Mouse (Mus musculus): ENCODE measurements around the gene Tbx4. TPM values are rescaled to one million over a fixed set of nuclear protein-coding genes. Genes with fewer than 3 reads are reported as not detected.

Tbx4 gene
- polyA plus RNA-seq, 1 experiment from 2014 or later = 0.23 TPM

- H3K4me1 ChIP-seq (replicated peaks; ENCODE audit: control insufficient read depth, insufficient read depth, low read length) = peaks cover 11% of the 10 kb centered on the region
- H3K4me2 ChIP-seq (ENCODE audit: low read length) = peak overlapping the region; percentile 62
- H3K4me3 ChIP-seq (replicated peaks; ENCODE audit: low read length) = peak overlapping the region; percentile 36
- H3K9me3 ChIP-seq (ENCODE audit: control insufficient read depth, low read length) = no peaks in the 10 kb centered on the region
- WGBS = 1% methylated on average over 21 of the region's 21 CpGs
- peak overlapping the region; percentile 33; the same call in 1 of the 2 replicates for H3K9ac ChIP-seq (replicated peaks; ENCODE audit: low read depth, low read length)
- H3K36me3 ChIP-seq (ENCODE audit: control insufficient read depth, insufficient read depth) = no peaks in the 10 kb centered on the region
- no peak overlapping the region for H3K27ac ChIP-seq (ENCODE audit: low read length)
- peak; percentile 77 for ATAC-seq
- H3K27me3 ChIP-seq (replicated peaks; ENCODE audit: control insufficient read depth, insufficient read depth, low read length) = peaks cover 27% of the 10 kb centered on the region
These were observed 37.2 kb upstream of the Tbx4 start for GRCm38 (mm10) chr11:85849037-85849436.

- no peak for ATAC-seq
- Histone ChIP-seq H3K27me3 (replicated peaks; ENCODE audit: control insufficient read depth, insufficient read depth, low read length) (peaks cover 16% of the 10 kb centered on the region), H3K36me3 (ENCODE audit: control insufficient read depth, insufficient read depth) (no peaks in the 10 kb centered on the region), H3K9me3 (ENCODE audit: control insufficient read depth, low read length) (no peaks in the 10 kb centered on the region), H3K27ac (ENCODE audit: low read length) (no peak within 1 kb of the TSS), H3K4me1 (replicated peaks; ENCODE audit: control insufficient read depth, insufficient read depth, low read length) (peaks cover 4% of the 10 kb centered on the region), H3K4me2 (ENCODE audit: low read length) (peak within 1 kb of the TSS; percentile 62; the same call in 1 of the 2 replicates), H3K4me3 (replicated peaks; ENCODE audit: low read length) (no peak within 1 kb of the TSS; the same call in 1 of the 2 replicates), H3K9ac (replicated peaks; ENCODE audit: low read depth, low read length) (no peak within 1 kb of the TSS)
- WGBS = 88% methylated on average over 6 of the region's 6 CpGs
These were observed 36.0 kb upstream of the Tbx4 start, which contains the start of gene Gm11444 for GRCm38 (mm10) chr11:85850233-85850632. TSS of gene Gm11444 (minus strand) at chr11:85850333.

GRCm38 (mm10) chr11:85850758-85851157 is 35.5 kb upstream of the Tbx4 start:
- no peak overlapping the region for H3K4me3 ChIP-seq (replicated peaks; ENCODE audit: low read length)
- H3K27me3 ChIP-seq (replicated peaks; ENCODE audit: control insufficient read depth, insufficient read depth, low read length) = peaks cover 11% of the 10 kb centered on the region
- H3K9me3 ChIP-seq (ENCODE audit: control insufficient read depth, low read length) = no peaks in the 10 kb centered on the region
- H3K4me2 ChIP-seq (ENCODE audit: low read length) = no peak overlapping the region
- H3K9ac ChIP-seq (replicated peaks; ENCODE audit: low read depth, low read length) = no peak overlapping the region
- no peak for ATAC-seq
- WGBS = 37% methylated on average over 6 of the region's 6 CpGs
- H3K36me3 ChIP-seq (ENCODE audit: control insufficient read depth, insufficient read depth) = no peaks in the 10 kb centered on the region
- H3K27ac ChIP-seq (ENCODE audit: low read length) = no peak overlapping the region
- H3K4me1 ChIP-seq (replicated peaks; ENCODE audit: control insufficient read depth, insufficient read depth, low read length) = peaks cover 4% of the 10 kb centered on the region

- H3K4me2 ChIP-seq (ENCODE audit: low read length) = no peak overlapping the region
- no peaks in the 10 kb centered on the region for H3K9me3 ChIP-seq (ENCODE audit: control insufficient read depth, low read length)
- H3K9ac ChIP-seq (replicated peaks; ENCODE audit: low read depth, low read length) = no peak overlapping the region
- no peak overlapping the region for H3K4me3 ChIP-seq (replicated peaks; ENCODE audit: low read length)
- no peaks in the 10 kb centered on the region for H3K27me3 ChIP-seq (replicated peaks; ENCODE audit: control insufficient read depth, insufficient read depth, low read length)
- WGBS = 5% methylated on average over 6 of the region's 6 CpGs
- H3K36me3 ChIP-seq (ENCODE audit: control insufficient read depth, insufficient read depth) = no peaks in the 10 kb centered on the region
- peak; percentile 59; the same call in 1 of the 2 replicates for ATAC-seq
- H3K27ac ChIP-seq (ENCODE audit: low read length) = no peak overlapping the region
- peaks cover 8% of the 10 kb centered on the region for H3K4me1 ChIP-seq (replicated peaks; ENCODE audit: control insufficient read depth, insufficient read depth, low read length)
These were observed 28.1 kb upstream of the Tbx4 start for GRCm38 (mm10) chr11:85857997-85858698.

- Histone ChIP-seq H3K27ac (ENCODE audit: low read length) (no peak overlapping the region), H3K9ac (replicated peaks; ENCODE audit: low read depth, low read length) (no peak overlapping the region), H3K27me3 (replicated peaks; ENCODE audit: control insufficient read depth, insufficient read depth, low read length) (no peaks in the 10 kb centered on the region), H3K4me3 (replicated peaks; ENCODE audit: low read length) (no peak overlapping the region), H3K9me3 (ENCODE audit: control insufficient read depth, low read length) (no peaks in the 10 kb centered on the region), H3K4me2 (ENCODE audit: low read length) (no peak overlapping the region), H3K36me3 (ENCODE audit: control insufficient read depth, insufficient read depth) (no peaks in the 10 kb centered on the region), H3K4me1 (replicated peaks; ENCODE audit: control insufficient read depth, insufficient read depth, low read length) (no peaks in the 10 kb centered on the region)
- WGBS = 36% methylated on average over 7 of the region's 7 CpGs
- ATAC-seq = no peak
These were observed 21.9 kb upstream of the Tbx4 start for GRCm38 (mm10) chr11:85864363-85864762.

- no peak overlapping the region for H3K27ac ChIP-seq (ENCODE audit: low read length)
- H3K4me1 ChIP-seq (replicated peaks; ENCODE audit: control insufficient read depth, insufficient read depth, low read length) = no peaks in the 10 kb centered on the region
- H3K9me3 ChIP-seq (ENCODE audit: control insufficient read depth, low read length) = no peaks in the 10 kb centered on the region
- no peak overlapping the region for H3K4me2 ChIP-seq (ENCODE audit: low read length)
- 66% methylated on average over 24 of the region's 24 CpGs for WGBS
- no peak overlapping the region for H3K4me3 ChIP-seq (replicated peaks; ENCODE audit: low read length)
- no peak overlapping the region for H3K9ac ChIP-seq (replicated peaks; ENCODE audit: low read depth, low read length)
- no peak for ATAC-seq
- H3K27me3 ChIP-seq (replicated peaks; ENCODE audit: control insufficient read depth, insufficient read depth, low read length) = peaks cover 3% of the 10 kb centered on the region; the same call in 1 of the 2 replicates
- no peaks in the 10 kb centered on the region for H3K36me3 ChIP-seq (ENCODE audit: control insufficient read depth, insufficient read depth)
These were observed 10.0 kb upstream of the Tbx4 start for GRCm38 (mm10) chr11:85876059-85876788.

- no peaks in the 10 kb centered on the region for H3K36me3 ChIP-seq (ENCODE audit: control insufficient read depth, insufficient read depth)
- H3K4me1 ChIP-seq (replicated peaks; ENCODE audit: control insufficient read depth, insufficient read depth, low read length) = peaks cover 6% of the 10 kb centered on the region; the same call in 1 of the 2 replicates
- H3K27me3 ChIP-seq (replicated peaks; ENCODE audit: control insufficient read depth, insufficient read depth, low read length) = peaks cover 62% of the 10 kb centered on the region
- H3K9me3 ChIP-seq (ENCODE audit: control insufficient read depth, low read length) = no peaks in the 10 kb centered on the region
- no peak overlapping the region for H3K9ac ChIP-seq (replicated peaks; ENCODE audit: low read depth, low read length)
- no peak for ATAC-seq
- no peak overlapping the region for H3K27ac ChIP-seq (ENCODE audit: low read length)
- WGBS = 39% methylated on average over 4 of the region's 4 CpGs
- no peak overlapping the region for H3K4me3 ChIP-seq (replicated peaks; ENCODE audit: low read length)
- no peak overlapping the region for H3K4me2 ChIP-seq (ENCODE audit: low read length)
These were observed 1.7 kb upstream of the Tbx4 start for GRCm38 (mm10) chr11:85884498-85884897.

- H3K4me3 ChIP-seq (replicated peaks; ENCODE audit: low read length) = no peak overlapping the region
- peaks cover 74% of the 10 kb centered on the region for H3K27me3 ChIP-seq (replicated peaks; ENCODE audit: control insufficient read depth, insufficient read depth, low read length)
- no peak overlapping the region for H3K9ac ChIP-seq (replicated peaks; ENCODE audit: low read depth, low read length)
- H3K4me1 ChIP-seq (replicated peaks; ENCODE audit: control insufficient read depth, insufficient read depth, low read length) = peaks cover 6% of the 10 kb centered on the region; the same call in 1 of the 2 replicates
- WGBS = 2% methylated on average over 22 of the region's 22 CpGs
- H3K36me3 ChIP-seq (ENCODE audit: control insufficient read depth, insufficient read depth) = no peaks in the 10 kb centered on the region
- H3K4me2 ChIP-seq (ENCODE audit: low read length) = no peak overlapping the region
- H3K27ac ChIP-seq (ENCODE audit: low read length) = no peak overlapping the region
- H3K9me3 ChIP-seq (ENCODE audit: control insufficient read depth, low read length) = no peaks in the 10 kb centered on the region
- ATAC-seq = no peak
These were observed 185 bp downstream of the Tbx4 start for GRCm38 (mm10) chr11:85886429-85886785.

- Histone ChIP-seq H3K4me2 (ENCODE audit: low read length) (no peak overlapping the region), H3K9me3 (ENCODE audit: control insufficient read depth, low read length) (no peaks in the 10 kb centered on the region), H3K27ac (ENCODE audit: low read length) (no peak overlapping the region), H3K9ac (replicated peaks; ENCODE audit: low read depth, low read length) (no peak overlapping the region), H3K4me1 (replicated peaks; ENCODE audit: control insufficient read depth, insufficient read depth, low read length) (peaks cover 6% of the 10 kb centered on the region; the same call in 1 of the 2 replicates), H3K27me3 (replicated peaks; ENCODE audit: control insufficient read depth, insufficient read depth, low read length) (peaks cover 76% of the 10 kb centered on the region), H3K36me3 (ENCODE audit: control insufficient read depth, insufficient read depth) (no peaks in the 10 kb centered on the region), H3K4me3 (replicated peaks; ENCODE audit: low read length) (no peak overlapping the region)
- ATAC-seq = no peak
- 18% methylated on average over 6 of the region's 6 CpGs for whole genome bisulfite sequencing
These were observed 1.1 kb downstream of the Tbx4 start for GRCm38 (mm10) chr11:85887273-85887672.
